Comparison of ENCODE assay signal across 8 mouse cellular contexts in genomic region chr10:121034569-121034947, GRCm38 (mm10). TPM values are rescaled to one million over a fixed set of nuclear protein-coding genes. Genes with fewer than 3 reads are reported as not detected.
A peak's percentile ranks its signal among the peaks of the same experiment; 100 is the strongest.
DNase-seq lines count a peak whose midpoint lies in the region; ATAC-seq and TF ChIP-seq lines count a peak whose summit lies in the region.

No protein-coding gene starts in this region.

- no peaks in the 10 kb centered on the region for H3K36me3 ChIP-seq in heart, embryonic 13.5 days
- no peaks in the 10 kb centered on the region for H3K36me3 ChIP-seq in hindbrain, embryonic 16.5 days (ENCODE audit: control insufficient read depth, insufficient read depth, low read length)
- H3K36me3 ChIP-seq in midbrain, embryonic 13.5 days = no peaks in the 10 kb centered on the region

- peak overlapping the region; percentile 70 for H3K4me3 ChIP-seq in heart, embryonic 13.5 days
- H3K4me3 ChIP-seq in cortical plate, adult 2 months (ENCODE audit: insufficient read depth, low read length) = peak overlapping the region; percentile 30; the same call in 1 of the 2 replicates
- peak overlapping the region; percentile 61 for H3K4me3 ChIP-seq in hindbrain, embryonic 16.5 days (ENCODE audit: low read length)
- peak overlapping the region; percentile 57 for H3K4me3 ChIP-seq in midbrain, embryonic 13.5 days (replicated peaks)

- intact Hi-C loops in heart, postnatal 36 days (cut with DNase I) = loop anchor here (5.0 kb wide), 1 partner anchor 157 kb away; no protein-coding TSS in a partner anchor

- TF ChIP-seq CTCF in cortical plate, adult 2 months (IDR thresholded peaks at IDR 0.05; ENCODE audit: extremely low read depth, insufficient read depth, low read length) = no peak

- no peak for TF ChIP-seq POLR2A in cortical plate, adult 2 months (IDR thresholded peaks at IDR 0.05; ENCODE audit: extremely low read depth, insufficient read depth, low read length)

- H3K4me1 ChIP-seq in heart, embryonic 13.5 days = peaks cover 20% of the 10 kb centered on the region
- no peaks in the 10 kb centered on the region for H3K4me1 ChIP-seq in cortical plate, adult 2 months (ENCODE audit: control insufficient read depth, insufficient read depth, low read length)
- peaks cover 8% of the 10 kb centered on the region; the same call in 1 of the 2 replicates for H3K4me1 ChIP-seq in hindbrain, embryonic 16.5 days (ENCODE audit: control insufficient read depth, insufficient read depth, low read depth, low read length)
- H3K4me1 ChIP-seq in midbrain, embryonic 13.5 days (replicated peaks) = peaks cover 11% of the 10 kb centered on the region

- peak overlapping the region; percentile 88 for H3K4me2 ChIP-seq in heart, embryonic 13.5 days
- H3K4me2 ChIP-seq in hindbrain, embryonic 16.5 days (ENCODE audit: low read length) = peak overlapping the region; percentile 98
- H3K4me2 ChIP-seq in midbrain, embryonic 13.5 days (replicated peaks) = peak overlapping the region; percentile 77

- H3K9ac ChIP-seq in heart, embryonic 13.5 days = peak overlapping the region; percentile 78
- peak overlapping the region; percentile 64 for H3K9ac ChIP-seq in hindbrain, embryonic 16.5 days (ENCODE audit: low read depth, low read length)
- peak overlapping the region; percentile 66 for H3K9ac ChIP-seq in midbrain, embryonic 13.5 days (replicated peaks)

- 15% methylated on average over 5 of the region's 5 CpGs for WGBS in heart, embryonic 13.5 days
- 12% methylated on average over 5 of the region's 5 CpGs for WGBS in hindbrain, embryonic 16.5 days
- WGBS in midbrain, embryonic 13.5 days = 15% methylated on average over 5 of the region's 5 CpGs

- ATAC-seq in heart, embryonic 13.5 days (ENCODE audit: extremely low read depth, insufficient number of reproducible peaks, low FRiP score, low TSS enrichment) = no peak
- ATAC-seq in hindbrain, embryonic 16.5 days = no peak
- ATAC-seq in midbrain, embryonic 13.5 days = no peak

- no peak overlapping the region for H3K27ac ChIP-seq in heart, embryonic 13.5 days (replicated peaks)
- no peak overlapping the region for H3K27ac ChIP-seq in cortical plate, adult 2 months (ENCODE audit: insufficient read depth, low read length)
- no peak overlapping the region for H3K27ac ChIP-seq in hindbrain, embryonic 16.5 days (ENCODE audit: low read depth, low read length)
- H3K27ac ChIP-seq in midbrain, embryonic 13.5 days = no peak overlapping the region

- peaks cover 25% of the 10 kb centered on the region for H3K27me3 ChIP-seq in heart, embryonic 13.5 days (replicated peaks)
- peaks cover 4% of the 10 kb centered on the region for H3K27me3 ChIP-seq in hindbrain, embryonic 16.5 days (replicated peaks; ENCODE audit: control insufficient read depth, insufficient read depth, low read length)
- peaks cover 32% of the 10 kb centered on the region for H3K27me3 ChIP-seq in midbrain, embryonic 13.5 days

- DNase-seq in heart, postnatal 36 days = no peak
- no peak for DNase-seq in spleen, postnatal 36 days (ENCODE audit: low spot score in 2 of 2)
- DNase-seq in layer of hippocampus, adult 11-12 months (ENCODE audit: low spot score) = no peak
- DNase-seq in adrenal gland, postnatal 4 days (ENCODE audit: low spot score in 2 of 2) = no peak

- no peaks in the 10 kb centered on the region for H3K9me3 ChIP-seq in heart, embryonic 13.5 days
- H3K9me3 ChIP-seq in hindbrain, embryonic 16.5 days (ENCODE audit: control insufficient read depth, low read length) = no peaks in the 10 kb centered on the region
- no peaks in the 10 kb centered on the region for H3K9me3 ChIP-seq in midbrain, embryonic 13.5 days

RNA-seq across cellular contexts. Expression of gene Wif1, which starts 0.8 kb away (rescaled TPM):
- polyA plus RNA-seq in heart, embryonic 13.5 days (2015; fragmentation: Nextera tagmentation; extraction: Ambion mirVana) = 6.2 and 8.4 TPM in 2 replicates
- total RNA-seq in heart, postnatal 36 days (2021) = 1 to 10 TPM; 2.3 to 2.5 TPM
- 0.72 and 0.81 TPM in 2 replicates for polyA plus RNA-seq in cortical plate, adult 2 months (2012; rRNA removed)
- 8.3 TPM in 2 replicates for polyA plus RNA-seq in hindbrain, embryonic 16.5 days (2015; fragmentation: Nextera tagmentation; extraction: Ambion mirVana)
- polyA plus RNA-seq in midbrain, embryonic 13.5 days (2015; fragmentation: Nextera tagmentation; extraction: Ambion mirVana) = 9.2 and 11.4 TPM in 2 replicates
- total RNA-seq in adrenal gland, postnatal 4 days (2021) = 1 to 10 TPM in 1 of 2 experiments, under 1 TPM in 1; 0.67 to 2.1 TPM

RNA-seq across cellular contexts. Expression of gene Lemd3, which starts 55.4 kb away (rescaled TPM):
- 2.0 and 2.3 TPM in 2 replicates for polyA plus RNA-seq in heart, embryonic 13.5 days (2015; fragmentation: Nextera tagmentation; extraction: Ambion mirVana)
- total RNA-seq in heart, postnatal 36 days (2021) = 10 to 100 TPM; 13.4 to 13.6 TPM
- 17.9 and 18.8 TPM in 2 replicates for polyA plus RNA-seq in cortical plate, adult 2 months (2012; rRNA removed)
- polyA plus RNA-seq in hindbrain, embryonic 16.5 days (2015; fragmentation: Nextera tagmentation; extraction: Ambion mirVana) = 2.0 and 2.2 TPM in 2 replicates
- 3.4 and 3.6 TPM in 2 replicates for polyA plus RNA-seq in midbrain, embryonic 13.5 days (2015; fragmentation: Nextera tagmentation; extraction: Ambion mirVana)
- 10 to 100 TPM; 28.4 to 28.6 TPM for total RNA-seq in adrenal gland, postnatal 4 days (2021)
